ENCODE assay signal across 21 mouse cellular contexts in genomic region chr2:51857226-51857625, GRCm38 (mm10).
DNase-seq lines count a peak whose midpoint lies in the region; ATAC-seq lines count a peak whose summit lies in the region.
"Had no signal": no experiment of that assay in that cellular context is flagged by ENCODE, and none has a peak within 500 bp of the region (broad histone marks: within the 10 kb centered on the region; RNA-seq: fewer than 3 reads in every experiment).

No protein-coding gene starts in this region.

- no peak for ATAC-seq in midbrain, embryonic 11.5 days (ENCODE audit: low FRiP score)
- ATAC-seq: forebrain, embryonic 13.5 days; hindbrain, embryonic 16.5 days; intestine, embryonic 16.5 days; Patski had no signal

- DNase-seq in adrenal gland, adult 2 months, result peak; percentile 28
- DNase-seq in adrenal gland, postnatal 14 days, result no peak
- peak; percentile 20 to 49 for DNase-seq in heart, adult 18-20 months
- no peak for DNase-seq in heart, embryonic 10.5 days (ENCODE audit: low spot score)
- DNase-seq in midbrain, embryonic 11.5 days (ENCODE audit: low spot score, missing footprints), result peak; percentile 35
- no peak for DNase-seq in midbrain, embryonic 10.5 days (ENCODE audit: low spot score)
- no peak for DNase-seq in cerebellum, adult 9-11 months
- DNase-seq in cerebellum, postnatal 14 days, result no peak
- DNase-seq: cerebellum, adult 18-20 months; cerebellum, postnatal 36 days; embryo, embryonic 11 days; kidney, adult 9 months; kidney, postnatal 14 days; midbrain, embryonic 14.5 days; right cerebral cortex, postnatal 14 days had no signal

- H3K4me1 ChIP-seq in heart, embryonic 10.5 days, result no peaks in the 10 kb centered on the region
- no peaks in the 10 kb centered on the region for H3K4me1 ChIP-seq in midbrain, embryonic 11.5 days (ENCODE audit: control insufficient read depth, insufficient read depth, low read length)
- H3K4me1 ChIP-seq in midbrain, embryonic 10.5 days, result no peaks in the 10 kb centered on the region
- H3K4me1 ChIP-seq: embryonic facial prominence, embryonic 13.5 days; hindbrain, embryonic 10.5 days had no signal

- H3K36me3 ChIP-seq in heart, embryonic 10.5 days, result no peaks in the 10 kb centered on the region
- no peaks in the 10 kb centered on the region for H3K36me3 ChIP-seq in midbrain, embryonic 11.5 days (ENCODE audit: control insufficient read depth, insufficient read depth, low read length)
- H3K36me3 ChIP-seq in midbrain, embryonic 10.5 days, result no peaks in the 10 kb centered on the region
- H3K36me3 ChIP-seq: embryonic facial prominence, embryonic 13.5 days; hindbrain, embryonic 10.5 days had no signal

- H3K4me2 ChIP-seq in midbrain, embryonic 11.5 days, result no peak overlapping the region
- H3K4me2 ChIP-seq: embryonic facial prominence, embryonic 13.5 days; forebrain, embryonic 13.5 days had no signal

- no peak overlapping the region for H3K9ac ChIP-seq in midbrain, embryonic 11.5 days (ENCODE audit: low read length)
- H3K9ac ChIP-seq: embryonic facial prominence, embryonic 13.5 days; forebrain, embryonic 13.5 days had no signal

- H3K27me3 ChIP-seq in heart, embryonic 10.5 days (ENCODE audit: insufficient read depth, poor library complexity, severe bottlenecking), result no peaks in the 10 kb centered on the region
- no peaks in the 10 kb centered on the region for H3K27me3 ChIP-seq in midbrain, embryonic 11.5 days (ENCODE audit: control insufficient read depth, insufficient read depth, low read length)
- H3K27me3 ChIP-seq in midbrain, embryonic 10.5 days (ENCODE audit: low read depth, poor library complexity, severe bottlenecking), result no peaks in the 10 kb centered on the region
- H3K27me3 ChIP-seq: embryonic facial prominence, embryonic 13.5 days; forebrain, embryonic 13.5 days had no signal

- no peak overlapping the region for H3K4me3 ChIP-seq in heart, embryonic 10.5 days
- H3K4me3 ChIP-seq in midbrain, embryonic 11.5 days (ENCODE audit: low read depth, low read length), result no peak overlapping the region
- no peak overlapping the region for H3K4me3 ChIP-seq in midbrain, embryonic 10.5 days
- H3K4me3 ChIP-seq: embryonic facial prominence, embryonic 13.5 days; forebrain, embryonic 13.5 days; hindbrain, embryonic 10.5 days had no signal

- H3K9me3 ChIP-seq in heart, embryonic 10.5 days, result no peaks in the 10 kb centered on the region
- no peaks in the 10 kb centered on the region for H3K9me3 ChIP-seq in midbrain, embryonic 11.5 days (ENCODE audit: control insufficient read depth, low read length)
- no peaks in the 10 kb centered on the region for H3K9me3 ChIP-seq in midbrain, embryonic 10.5 days (replicated peaks)
- H3K9me3 ChIP-seq: embryonic facial prominence, embryonic 13.5 days; forebrain, embryonic 13.5 days; hindbrain, embryonic 10.5 days had no signal

- H3K27ac ChIP-seq in heart, embryonic 10.5 days, result no peak overlapping the region
- no peak overlapping the region for H3K27ac ChIP-seq in midbrain, embryonic 11.5 days (ENCODE audit: low read depth, low read length)
- no peak overlapping the region for H3K27ac ChIP-seq in midbrain, embryonic 10.5 days (replicated peaks)
- H3K27ac ChIP-seq: embryonic facial prominence, embryonic 13.5 days; forebrain, embryonic 13.5 days; hindbrain, embryonic 10.5 days had no signal

Comparison
In these comparisons a context has a peak if more than half of its experiments do, and no peak if none do; other contexts are left out.
1. DNase-seq: peak in adrenal gland, adult 2 months (single experiment), heart, adult 18-20 months (2 of 2) and midbrain, embryonic 11.5 days (single experiment); none in adrenal gland, postnatal 14 days (single experiment), heart, embryonic 10.5 days (single experiment), midbrain, embryonic 10.5 days (single experiment), cerebellum, adult 9-11 months (single experiment) and cerebellum, postnatal 14 days (0 of 2).